Mouse (Mus musculus) ES-E14 (cell line): ENCODE results near the gene Slco2b1. TPM values are rescaled to one million over a fixed set of nuclear protein-coding genes. Genes with fewer than 3 reads are reported as not detected.

Experiments used
- DNase-seq: peaks from one replicate; pipeline ENCODE4 v3.0.0-alpha.2; 2013; ENCODE audit warnings: low read depth, low spot score
- H3K27ac ChIP-seq: 2 replicates; pipeline ENCODE4 v1.5.1; 2012; ENCODE audit warnings: low read depth, mild to moderate bottlenecking, low read length, moderate library complexity, mixed read lengths; ENCODE audit not compliant: poor library complexity, insufficient read depth, severe bottlenecking
- H3K36me3 ChIP-seq: 2 replicates; pipeline ENCODE4 v1.6.1; 2012; ENCODE audit warnings: mild to moderate bottlenecking, low read length, moderate library complexity, mixed read lengths; ENCODE audit not compliant: control insufficient read depth, poor library complexity, insufficient read depth, severe bottlenecking
- H3K4me1 ChIP-seq, 2 experiments: fragments of 150-350 bp in 1 of 2; sonication (generic) in 1 of 2; 2 replicates each; pipeline ENCODE4 v1.6.1; 2012; ENCODE audit warnings: low read length in 2 of 2, mild to moderate bottlenecking in 1 of 2, mixed read lengths in 1 of 2; ENCODE audit not compliant: control insufficient read depth in 2 of 2, insufficient read depth in 2 of 2, poor library complexity in 1 of 2
- H3K4me3 ChIP-seq, 2 experiments: fragments of 150-350 bp in 1 of 2; sonication (generic) in 1 of 2; 2 replicates each; pipeline ENCODE4 v1.5.1; 2012; ENCODE audit warnings: low read length in 2 of 2, low read depth in 1 of 2, mild to moderate bottlenecking in 1 of 2, mixed read lengths in 1 of 2; ENCODE audit not compliant: insufficient read depth in 1 of 2, poor library complexity in 1 of 2, severe bottlenecking in 1 of 2
- H3K9ac ChIP-seq: 2 replicates; pipeline ENCODE4 v1.6.1; 2012; ENCODE audit warnings: low read depth, mild to moderate bottlenecking, low read length, mixed read lengths; ENCODE audit not compliant: poor library complexity, insufficient read depth, severe bottlenecking
- H3K9me3 ChIP-seq: fragments of 150-350 bp; sonication (generic); 2 replicates; pipeline ENCODE4 v1.6.1; 2012; ENCODE audit warnings: low read depth, mild to moderate bottlenecking, low read length; ENCODE audit not compliant: control insufficient read depth, insufficient read depth
- CHD2 ChIP-seq: IDR thresholded peaks from 2 replicates; pipeline ENCODE4 v1.6.1; 2014; ENCODE audit warnings: mild to moderate bottlenecking, low read depth, low read length, inconsistent platforms
- HCFC1 ChIP-seq: IDR thresholded peaks from 2 replicates; pipeline ENCODE4 v1.6.1; 2012; ENCODE audit warnings: low read length, inconsistent platforms, borderline replicate concordance; ENCODE audit not compliant: insufficient read depth
- MAFK ChIP-seq: IDR thresholded peaks from 2 replicates; pipeline ENCODE4 v1.6.1; 2014; ENCODE audit warnings: mild to moderate bottlenecking, low read depth, low read length, inconsistent platforms; ENCODE audit not compliant: insufficient read depth
- ZC3H11A ChIP-seq: IDR thresholded peaks from 2 replicates; pipeline ENCODE4 v1.6.1; 2012; ENCODE audit warnings: low read depth, mild to moderate bottlenecking, inconsistent platforms, low read length, borderline replicate concordance
- ZNF384 ChIP-seq: IDR thresholded peaks from 2 replicates; pipeline ENCODE4 v1.6.1; 2012; ENCODE audit warnings: low read depth, low read length, inconsistent platforms
- in situ Hi-C, 2 experiments: fragments of 600-800 bp; cut with MboI; formaldehyde crosslinking; loops; one replicate each; pipeline ENCODE4 v1.15.1; 2025; ENCODE audit warnings: low sequenced_read_pairs in 2 of 2, inconsistent platforms in 1 of 2; ENCODE audit not compliant: unreplicated experiment in 2 of 2
- total RNA-seq: library from RNA; depleted of rRNA; stranded (reverse); fragments of 300-350 nt; gene quantifications from 2 replicates; pipeline ENCODE4 v1.2.3, GENCODE M21; 2012

The Slco2b1 gene
- total RNA-seq, 1 experiment: 0.45 TPM

DNA sequence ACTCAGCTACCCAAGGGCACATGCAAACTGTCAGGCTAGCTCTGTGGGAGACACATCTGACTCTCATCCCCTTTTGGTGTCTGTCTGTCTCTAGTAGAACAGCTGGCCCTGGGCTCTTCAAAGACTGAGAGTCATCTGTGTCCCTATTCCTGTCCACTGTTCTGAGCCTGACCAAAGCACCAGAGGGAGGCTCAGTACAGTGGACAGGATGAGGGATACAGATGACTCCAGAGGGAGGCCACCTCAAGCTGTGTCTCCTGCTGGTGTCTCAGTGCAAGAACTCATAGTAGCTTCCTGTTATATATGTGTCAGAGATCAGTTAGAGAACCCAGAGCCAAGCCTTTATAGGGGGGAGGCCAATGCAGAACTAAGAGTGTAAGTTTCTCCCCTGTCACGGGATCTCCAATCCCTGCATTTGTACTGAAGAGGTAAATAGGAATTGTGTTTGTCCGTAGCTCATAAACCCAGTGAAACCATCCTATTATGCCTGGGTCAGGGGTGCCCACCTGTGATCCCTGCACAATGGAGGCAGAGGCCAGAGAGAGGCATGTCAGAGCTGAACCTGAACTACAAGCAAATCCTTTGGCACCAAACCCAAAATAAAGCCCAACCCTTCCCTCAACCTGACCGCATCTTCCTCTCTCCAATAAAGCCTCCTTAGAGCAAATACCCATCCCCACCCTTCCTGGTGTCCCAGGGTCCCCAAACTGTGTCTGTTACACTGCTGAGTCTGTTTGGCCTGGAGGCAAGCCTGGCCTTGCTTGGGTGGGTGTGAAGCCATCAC is 6.2 kb downstream of the Slco2b1 start:
- no peak for DNase-seq
- in situ Hi-C loops: no loop called here
- no peaks in the 10 kb centered on the region for H3K4me1 ChIP-seq
- no peaks in the 10 kb centered on the region for H3K36me3 ChIP-seq
- H3K9me3 ChIP-seq: no peaks in the 10 kb centered on the region
- H3K4me3 ChIP-seq: no peak overlapping the region
- H3K27ac ChIP-seq: no peak overlapping the region
- no peak overlapping the region for H3K9ac ChIP-seq
- TF ChIP-seq CHD2 (no peak), ZNF384 (no peak), HCFC1 (no peak), ZC3H11A (no peak), MAFK (no peak)

- Histone ChIP-seq H3K9me3 (no peaks in the 10 kb centered on the region), H3K9ac (no peak overlapping the region), H3K4me1 (no peaks in the 10 kb centered on the region), H3K4me3 (no peak overlapping the region), H3K36me3 (no peaks in the 10 kb centered on the region), H3K27ac (no peak overlapping the region)
- no peak for DNase-seq
- in situ Hi-C loops: no loop called here
- TF ChIP-seq HCFC1 (no peak), ZNF384 (no peak), MAFK (no peak), ZC3H11A (no peak), CHD2 (no peak)
Observed at GRCm38 (mm10) chr7:99702201-99702600, 8.9 kb downstream of the Slco2b1 start.

GRCm38 (mm10) chr7:99700641-99701040 is 10.5 kb downstream of the Slco2b1 start:
- H3K36me3 ChIP-seq: no peaks in the 10 kb centered on the region
- no peaks in the 10 kb centered on the region for H3K9me3 ChIP-seq
- no peak overlapping the region for H3K27ac ChIP-seq
- TF ChIP-seq MAFK (no peak), ZC3H11A (no peak), HCFC1 (no peak), CHD2 (no peak), ZNF384 (no peak)
- no peak overlapping the region for H3K9ac ChIP-seq
- in situ Hi-C loops: no loop called here
- no peak overlapping the region for H3K4me3 ChIP-seq
- no peak for DNase-seq
- no peaks in the 10 kb centered on the region for H3K4me1 ChIP-seq

- TF ChIP-seq MAFK (no peak), ZNF384 (no peak), CHD2 (no peak), ZC3H11A (no peak), HCFC1 (no peak)
- in situ Hi-C loops: no loop called here
- DNase-seq: no peak
- H3K4me1 ChIP-seq: no peaks in the 10 kb centered on the region
- H3K4me3 ChIP-seq: no peak overlapping the region
- no peaks in the 10 kb centered on the region for H3K36me3 ChIP-seq
- H3K27ac ChIP-seq: no peak overlapping the region
- no peaks in the 10 kb centered on the region for H3K9me3 ChIP-seq
- no peak overlapping the region for H3K9ac ChIP-seq
Observed at GRCm38 (mm10) chr7:99699709-99700151, 11.4 kb downstream of the Slco2b1 start.
